Mouse (Mus musculus) ES-Bruce4 (cell line): ENCODE measurements around the gene Klb.

ENCODE experiments used
- CTCF ChIP-seq: IDR thresholded peaks from one replicate; pipeline ENCODE4 v1.8.1; 2011; ENCODE audit warnings: low read depth, low read length
- POLR2A ChIP-seq: IDR thresholded peaks from one replicate; pipeline ENCODE4 v1.8.1; 2011; ENCODE audit warnings: low read length; ENCODE audit not compliant: insufficient read depth

DNA sequence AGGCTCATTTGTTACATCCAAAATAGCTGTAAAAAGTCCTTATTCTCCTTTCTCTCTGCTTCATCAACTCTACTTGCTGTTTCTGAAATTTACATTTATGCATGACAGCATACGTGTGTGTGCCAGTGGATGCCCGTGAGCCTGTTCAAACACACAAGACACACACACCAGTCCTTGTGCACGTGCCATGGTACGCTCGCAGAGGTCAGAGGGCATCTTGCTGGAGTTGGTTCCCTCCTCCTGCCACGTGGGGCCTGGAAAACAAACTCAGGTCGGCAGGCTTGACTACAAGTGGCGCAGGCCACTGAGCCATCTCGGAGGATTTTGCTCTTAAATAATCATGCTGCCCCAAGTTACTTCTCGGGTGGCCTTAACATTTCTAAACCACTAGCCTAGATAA is 2.4 kb downstream of the Klb start:
- TF ChIP-seq CTCF (no peak), POLR2A (no peak)
